Mouse (Mus musculus) stomach, embryonic 14.5 days (tissue): ENCODE measurements at regions not wholly inside any gene's neighbourhood (a gene's known extent, or its start where the extent isn't known, plus 50 kb on each side); places are given as distances from the start of the nearest gene placed in this dataset.

Experiments
- ATAC-seq: fragments of 200-750 bp; cut with Nextera tagmentation; 2 replicates; pipeline ENCODE4 v1.8.0; 2017; ENCODE audit warnings: low read depth, moderate TSS enrichment; ENCODE audit not compliant: insufficient number of reproducible peaks, insufficient read depth, low FRiP score
- H3K27ac ChIP-seq: fragments of 300-500 bp; sonication (generic); 2 replicates; pipeline ENCODE4 v1.5.1; 2014; ENCODE audit warnings: mild to moderate bottlenecking, low read length, moderate library complexity, mixed read lengths
- H3K27me3 ChIP-seq: fragments of 300-500 bp; sonication (generic); 2 replicates; pipeline ENCODE4 v1.6.1; 2014; ENCODE audit warnings: low read length, control low read depth, mixed read lengths; ENCODE audit not compliant: control insufficient read depth, insufficient read depth
- H3K36me3 ChIP-seq: fragments of 300-500 bp; sonication (generic); 2 replicates; pipeline ENCODE4 v1.6.1; 2014; ENCODE audit warnings: mild to moderate bottlenecking, control low read depth, low read length, moderate library complexity, mixed read lengths; ENCODE audit not compliant: control insufficient read depth, insufficient read depth
- H3K4me1 ChIP-seq: fragments of 300-500 bp; sonication (generic); 2 replicates; pipeline ENCODE4 v1.6.1; 2014; ENCODE audit warnings: low read length, control low read depth, mixed read lengths; ENCODE audit not compliant: control insufficient read depth, insufficient read depth
- H3K4me2 ChIP-seq: fragments of 300-500 bp; sonication (generic); replicated peaks from 2 replicates; pipeline ENCODE4 v1.6.1; 2014; ENCODE audit warnings: low read depth, low read length, control low read depth
- H3K4me3 ChIP-seq: fragments of 300-500 bp; sonication (generic); 2 replicates; pipeline ENCODE4 v1.5.1; 2014; ENCODE audit warnings: low read depth, low read length, control low read depth
- H3K9ac ChIP-seq: fragments of 300-500 bp; sonication (generic); replicated peaks from 2 replicates; pipeline ENCODE4 v1.6.1; 2014; ENCODE audit warnings: low read depth, mild to moderate bottlenecking, control low read depth, low read length, moderate library complexity, mixed read lengths
- H3K9me3 ChIP-seq: fragments of 300-500 bp; sonication (generic); 2 replicates; pipeline ENCODE4 v1.6.1; 2016; ENCODE audit warnings: low read depth, low read length, control low read depth; ENCODE audit not compliant: control insufficient read depth
- WGBS: fragments of 180-500 bp; shearing (Covaris S2); extraction: QIAGEN DNeasy Blood & Tissue Kit; methylation state at CpG from one replicate; pipeline ENCODE4 v1.1.7; 2014; 5-methylcytosine and 5-hydroxymethylcytosine counted together

- WGBS = 43% methylated on average over 5 of the region's 5 CpGs
Measured at GRCm38 (mm10) chr15:39998063-39998462, 136.1 kb upstream of the 9330182O14Rik start.

DNA sequence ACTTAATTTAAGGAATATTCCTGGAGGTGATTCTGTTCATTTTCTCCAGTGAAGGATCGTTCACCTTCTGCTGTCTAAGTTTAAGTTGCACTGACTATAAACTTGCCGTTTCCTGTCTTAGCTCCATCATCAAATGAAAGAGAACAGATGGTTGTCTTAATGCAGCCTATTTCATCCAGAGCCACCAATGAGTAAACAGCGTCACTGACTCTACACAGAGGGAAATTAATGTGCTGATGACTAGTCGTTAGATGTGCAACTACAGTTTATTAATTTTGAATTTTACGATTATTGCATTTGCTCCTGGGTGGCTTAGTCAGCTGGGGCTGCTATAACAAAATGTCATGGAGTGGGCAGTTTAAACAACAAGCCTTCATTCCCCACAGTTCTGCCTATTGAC lies 134.1 kb upstream of the 9330182O14Rik start:
- Histone ChIP-seq H3K36me3 (no peaks in the 10 kb centered on the region), H3K4me3 (no peak overlapping the region), H3K27me3 (no peaks in the 10 kb centered on the region), H3K27ac (no peak overlapping the region), H3K4me2 (no peak overlapping the region), H3K9ac (no peak overlapping the region), H3K4me1 (peaks cover 5% of the 10 kb centered on the region; the same call in 1 of the 2 replicates), H3K9me3 (no peaks in the 10 kb centered on the region)
- WGBS = 33% methylated on average over 5 of the region's 5 CpGs
- no peak for ATAC-seq

More at GRCm38 (mm10) chr15:39998063-39998462, 136.1 kb upstream of the 9330182O14Rik start:
- Histone ChIP-seq H3K9me3 (no peaks in the 10 kb centered on the region), H3K4me1 (peaks cover 5% of the 10 kb centered on the region; the same call in 1 of the 2 replicates), H3K4me2 (no peak overlapping the region), H3K4me3 (no peak overlapping the region), H3K27ac (no peak overlapping the region), H3K36me3 (no peaks in the 10 kb centered on the region), H3K27me3 (no peaks in the 10 kb centered on the region), H3K9ac (no peak overlapping the region)
- ATAC-seq = no peak

- H3K4me1 ChIP-seq = no peaks in the 10 kb centered on the region
- no peak overlapping the region for H3K4me2 ChIP-seq
- no peaks in the 10 kb centered on the region for H3K9me3 ChIP-seq
- H3K4me3 ChIP-seq = no peak overlapping the region
- no peaks in the 10 kb centered on the region for H3K36me3 ChIP-seq
- WGBS = 78% methylated on average over 16 of the region's 16 CpGs
- ATAC-seq = no peak
- no peaks in the 10 kb centered on the region for H3K27me3 ChIP-seq
- H3K9ac ChIP-seq = no peak overlapping the region
- no peak overlapping the region for H3K27ac ChIP-seq
Measured at GRCm38 (mm10) chr15:40005096-40005495, 129.1 kb upstream of the 9330182O14Rik start.

GRCm38 (mm10) chr15:40007844-40008243 lies 126.3 kb upstream of the 9330182O14Rik start:
- no peaks in the 10 kb centered on the region for H3K36me3 ChIP-seq
- no peak overlapping the region for H3K9ac ChIP-seq
- no peaks in the 10 kb centered on the region for H3K27me3 ChIP-seq
- no peak overlapping the region for H3K4me3 ChIP-seq
- no peak overlapping the region for H3K4me2 ChIP-seq
- no peaks in the 10 kb centered on the region for H3K4me1 ChIP-seq
- H3K27ac ChIP-seq = no peak overlapping the region
- ATAC-seq = no peak; the same call in 1 of the 2 replicates
- 2% methylated on average over 5 of the region's 5 CpGs for WGBS
- no peaks in the 10 kb centered on the region for H3K9me3 ChIP-seq

DNA sequence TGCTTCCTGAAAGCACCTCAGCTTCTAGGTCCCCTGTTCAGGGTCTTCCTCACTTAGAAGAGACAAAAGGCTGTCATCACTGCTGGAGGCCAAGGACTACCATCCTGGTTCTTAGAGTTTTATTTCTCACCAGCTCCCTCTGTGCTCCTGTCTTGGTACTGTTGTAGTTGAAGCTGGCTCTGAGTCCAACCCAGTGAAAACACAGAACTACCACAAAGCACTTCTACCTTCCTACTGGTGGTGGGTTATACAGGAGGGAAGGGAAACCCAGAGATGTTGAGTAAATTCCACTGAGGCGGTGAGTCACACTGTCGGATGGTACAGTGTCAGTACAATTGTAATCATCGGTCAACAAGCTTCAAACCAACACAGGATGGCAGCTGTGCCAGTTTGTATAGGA lies 120.3 kb upstream of the 9330182O14Rik start:
- ATAC-seq = no peak
- peaks cover 4% of the 10 kb centered on the region; the same call in 1 of the 2 replicates for H3K4me1 ChIP-seq

GRCm38 (mm10) chr15:40017019-40017418 lies 117.1 kb upstream of the 9330182O14Rik start:
- H3K4me1 ChIP-seq = peaks cover 4% of the 10 kb centered on the region; the same call in 1 of the 2 replicates
- no peaks in the 10 kb centered on the region for H3K9me3 ChIP-seq
- H3K4me2 ChIP-seq = no peak overlapping the region
- no peaks in the 10 kb centered on the region for H3K36me3 ChIP-seq
- ATAC-seq = no peak
- WGBS = 68% methylated on average over 2 of the region's 2 CpGs
- H3K27ac ChIP-seq = no peak overlapping the region
- H3K4me3 ChIP-seq = no peak overlapping the region
- H3K9ac ChIP-seq = no peak overlapping the region
- no peaks in the 10 kb centered on the region for H3K27me3 ChIP-seq

More for the DNA sequence above, 120.3 kb upstream of the 9330182O14Rik start:
- Histone ChIP-seq H3K4me3 (no peak overlapping the region), H3K9me3 (no peaks in the 10 kb centered on the region), H3K27me3 (no peaks in the 10 kb centered on the region), H3K9ac (no peak overlapping the region), H3K27ac (no peak overlapping the region), H3K36me3 (no peaks in the 10 kb centered on the region), H3K4me2 (no peak overlapping the region)
- whole genome bisulfite sequencing = 89% methylated on average over 3 of the region's 3 CpGs

DNA sequence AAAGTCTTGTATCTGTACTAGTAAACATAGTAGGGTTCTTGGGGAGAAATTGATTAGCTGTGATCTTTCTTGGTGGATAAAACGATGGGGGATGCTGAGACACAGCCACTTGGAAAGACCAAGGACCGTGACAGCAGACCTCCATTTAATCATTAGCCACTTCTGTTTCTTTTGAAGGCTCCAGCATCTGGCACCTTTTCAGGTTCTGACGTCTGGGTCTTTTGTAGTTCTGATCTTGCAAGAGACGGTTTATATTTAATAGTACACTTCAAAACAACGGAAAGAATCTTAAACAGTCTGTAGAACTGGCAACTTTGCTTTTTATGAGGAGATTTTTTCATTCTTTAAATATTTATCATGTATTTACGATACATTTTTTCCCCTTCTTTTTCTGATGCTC lies 116.6 kb upstream of the 9330182O14Rik start:
- Histone ChIP-seq H3K4me1 (peaks cover 4% of the 10 kb centered on the region; the same call in 1 of the 2 replicates), H3K27me3 (no peaks in the 10 kb centered on the region), H3K36me3 (no peaks in the 10 kb centered on the region), H3K9ac (no peak overlapping the region), H3K27ac (no peak overlapping the region), H3K4me3 (no peak overlapping the region), H3K4me2 (no peak overlapping the region; the same call in 1 of the 2 replicates), H3K9me3 (no peaks in the 10 kb centered on the region)
- no peak for ATAC-seq
- 22% methylated on average over 6 of the region's 6 CpGs for WGBS

- H3K27ac ChIP-seq = no peak overlapping the region
- H3K4me1 ChIP-seq = peaks cover 4% of the 10 kb centered on the region; the same call in 1 of the 2 replicates
- no peaks in the 10 kb centered on the region for H3K36me3 ChIP-seq
- no peak overlapping the region; the same call in 1 of the 2 replicates for H3K4me2 ChIP-seq
- H3K27me3 ChIP-seq = no peaks in the 10 kb centered on the region
- no peak for ATAC-seq
- H3K9ac ChIP-seq = no peak overlapping the region
- WGBS = 25% methylated on average over 12 of the region's 12 CpGs
- no peak overlapping the region for H3K4me3 ChIP-seq
- H3K9me3 ChIP-seq = no peaks in the 10 kb centered on the region
Measured at GRCm38 (mm10) chr15:40018047-40018791, 115.9 kb upstream of the 9330182O14Rik start.
